Mouse (Mus musculus) limb, embryonic 14.5 days (tissue): ENCODE measurements at regions not wholly inside any gene's neighbourhood (a gene's known extent, or its start where the extent isn't known, plus 50 kb on each side); places are given as distances from the start of the nearest gene placed in this dataset.

Experiments
- ATAC-seq: fragments of 200-750 bp; cut with Nextera tagmentation; 2 replicates; pipeline ENCODE4 v1.8.0; 2017; ENCODE audit warnings: low read depth, moderate number of reproducible peaks, moderate TSS enrichment; ENCODE audit not compliant: low FRiP score
- DNase-seq: peaks from one replicate; pipeline ENCODE4 v3.0.0-alpha.2; 2015; ENCODE audit warnings: low spot score
- H3K27ac ChIP-seq: fragments of 300-500 bp; sonication (generic); replicated peaks from 2 replicates; pipeline ENCODE4 v1.5.1; 2014; ENCODE audit warnings: low read depth, mild to moderate bottlenecking, low read length, moderate library complexity, mixed read lengths
- H3K27me3 ChIP-seq: fragments of 300-500 bp; sonication (generic); 2 replicates; pipeline ENCODE4 v1.6.1; 2014; ENCODE audit warnings: low read length, mixed read lengths; ENCODE audit not compliant: control insufficient read depth, insufficient read depth
- H3K36me3 ChIP-seq: fragments of 300-500 bp; sonication (generic); 2 replicates; pipeline ENCODE4 v1.6.1; 2014; ENCODE audit warnings: mild to moderate bottlenecking, low read length, moderate library complexity, mixed read lengths; ENCODE audit not compliant: control insufficient read depth, insufficient read depth
- H3K4me1 ChIP-seq: fragments of 300-500 bp; sonication (generic); 2 replicates; pipeline ENCODE4 v1.6.1; 2014; ENCODE audit warnings: antibody characterized with exemption, low read length, mixed read lengths; ENCODE audit not compliant: control insufficient read depth, insufficient read depth
- H3K4me2 ChIP-seq: fragments of 300-500 bp; sonication (generic); replicated peaks from 2 replicates; pipeline ENCODE4 v1.6.1; 2014; ENCODE audit warnings: low read depth, mild to moderate bottlenecking, low read length, moderate library complexity; ENCODE audit not compliant: severe bottlenecking
- H3K4me3 ChIP-seq: fragments of 300-500 bp; sonication (generic); replicated peaks from 2 replicates; pipeline ENCODE4 v1.5.1; 2014; ENCODE audit warnings: low read length
- H3K9ac ChIP-seq: fragments of 300-500 bp; sonication (generic); 2 replicates; pipeline ENCODE4 v1.6.1; 2014; ENCODE audit warnings: mild to moderate bottlenecking, low read depth, low read length, moderate library complexity; ENCODE audit not compliant: severe bottlenecking
- H3K9me3 ChIP-seq: fragments of 300-500 bp; sonication (generic); 2 replicates; pipeline ENCODE4 v1.6.1; 2016; ENCODE audit warnings: low read length; ENCODE audit not compliant: control insufficient read depth
- POLR2A ChIP-seq: fragments of 200-500 bp; IDR thresholded peaks from 2 replicates; pipeline ENCODE4 v1.8.0; 2012; ENCODE audit warnings: inconsistent platforms, mild to moderate bottlenecking, moderate library complexity, borderline replicate concordance; ENCODE audit not compliant: insufficient read depth, insufficient read length; ENCODE audit errors: extremely low read depth
- WGBS: fragments of 180-500 bp; shearing (Covaris S2); extraction: QIAGEN DNeasy Blood & Tissue Kit; methylation state at CpG from one replicate; pipeline ENCODE4 v1.1.7; 2014; 5-methylcytosine and 5-hydroxymethylcytosine counted together

- WGBS: 4% methylated on average over 2 of the region's 2 CpGs
- TF ChIP-seq POLR2A: no peak
- no peak; the same call in 1 of the 2 replicates for ATAC-seq
- Histone ChIP-seq H3K4me2 (no peak overlapping the region), H3K27ac (no peak overlapping the region), H3K9me3 (no peaks in the 10 kb centered on the region), H3K9ac (no peak overlapping the region), H3K27me3 (no peaks in the 10 kb centered on the region), H3K36me3 (no peaks in the 10 kb centered on the region), H3K4me3 (no peak overlapping the region), H3K4me1 (no peaks in the 10 kb centered on the region)
- DNase-seq: no peak
Measured at GRCm38 (mm10) chr13:16763746-16764145, 752.1 kb downstream of the Inhba start.

GRCm38 (mm10) chr13:16769409-16769808 lies 757.8 kb downstream of the Inhba start:
- ATAC-seq (0 out of 2 replicates have a peak, but pooled peaks have one; percentile 9), DNase-seq (no peak)
- no peak for TF ChIP-seq POLR2A
- Histone ChIP-seq H3K36me3 (no peaks in the 10 kb centered on the region), H3K4me2 (no peak overlapping the region), H3K4me1 (peaks cover 11% of the 10 kb centered on the region; the same call in 1 of the 2 replicates), H3K27ac (peak overlapping the region; percentile 19; the same call in 1 of the 2 replicates), H3K9ac (no peak overlapping the region), H3K4me3 (no peak overlapping the region), H3K9me3 (no peaks in the 10 kb centered on the region), H3K27me3 (no peaks in the 10 kb centered on the region)
- WGBS: 30% methylated on average over 2 of the region's 2 CpGs

- 20% methylated on average over 6 of the region's 6 CpGs for WGBS
- Histone ChIP-seq H3K4me3 (no peak overlapping the region), H3K27me3 (no peaks in the 10 kb centered on the region), H3K9me3 (no peaks in the 10 kb centered on the region), H3K27ac (peak overlapping the region; percentile 19; the same call in 1 of the 2 replicates), H3K4me1 (peaks cover 11% of the 10 kb centered on the region; the same call in 1 of the 2 replicates), H3K4me2 (no peak overlapping the region), H3K9ac (no peak overlapping the region), H3K36me3 (no peaks in the 10 kb centered on the region)
- ATAC-seq (peak; percentile 63), DNase-seq (no peak)
- TF ChIP-seq POLR2A: no peak
Measured at GRCm38 (mm10) chr13:16769848-16770422, 758.3 kb downstream of the Inhba start.

GRCm38 (mm10) chr13:16771845-16772244 lies 760.2 kb downstream of the Inhba start:
- Histone ChIP-seq H3K27me3 (no peaks in the 10 kb centered on the region), H3K4me1 (peaks cover 11% of the 10 kb centered on the region; the same call in 1 of the 2 replicates), H3K9ac (no peak overlapping the region), H3K36me3 (no peaks in the 10 kb centered on the region), H3K9me3 (no peaks in the 10 kb centered on the region), H3K27ac (no peak overlapping the region), H3K4me3 (no peak overlapping the region), H3K4me2 (no peak overlapping the region)
- ATAC-seq: no peak
- WGBS: 87% methylated on average over 4 of the region's 4 CpGs
- DNase-seq: no peak
- no peak for TF ChIP-seq POLR2A

GRCm38 (mm10) chr13:16805560-16805959 lies 793.9 kb downstream of the Inhba start:
- Histone ChIP-seq H3K9ac (no peak overlapping the region), H3K4me1 (no peaks in the 10 kb centered on the region), H3K4me3 (no peak overlapping the region), H3K27me3 (no peaks in the 10 kb centered on the region), H3K9me3 (no peaks in the 10 kb centered on the region), H3K4me2 (no peak overlapping the region), H3K36me3 (no peaks in the 10 kb centered on the region), H3K27ac (no peak overlapping the region)
- no peak for TF ChIP-seq POLR2A
- DNase-seq (peak; percentile 36), ATAC-seq (no peak)
- 49% methylated on average over 3 of the region's 3 CpGs for WGBS
